Mouse (Mus musculus) right cerebral cortex, postnatal 36 days (tissue): ENCODE measurements around the gene Olfr354.

ENCODE experiments used
- DNase-seq, 2 experiments: peaks; one replicate each; pipeline ENCODE4 v3.0.0; 2022; ENCODE audit warnings: low spot score in 2 of 2, mixed read lengths in 1 of 2

Olfr354 gene

DNA sequence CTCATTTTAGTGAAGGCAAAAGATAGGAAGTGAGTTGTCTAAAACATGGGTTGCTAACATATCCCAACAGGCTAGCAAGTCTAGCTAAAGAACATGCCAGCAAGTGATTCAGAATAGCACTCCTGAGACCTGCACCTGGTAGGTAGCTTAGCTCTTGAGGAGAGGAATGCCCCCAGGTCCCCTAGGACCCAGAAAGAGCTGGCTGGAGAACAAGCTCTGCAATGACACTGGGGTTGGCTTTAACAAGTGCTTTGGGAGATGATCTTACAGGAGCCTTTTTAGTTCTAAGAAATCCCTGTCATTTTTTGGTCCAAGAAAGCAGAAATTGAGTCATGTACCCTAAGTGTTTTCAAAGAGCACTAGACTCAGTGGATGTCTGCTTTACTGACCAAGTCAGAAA is at the start of gene Olfr354:
Gene Olfr354 (plus strand): TSS at position 301 of the 400 bp plus-strand sequence.
- no peak for DNase-seq

DNA sequence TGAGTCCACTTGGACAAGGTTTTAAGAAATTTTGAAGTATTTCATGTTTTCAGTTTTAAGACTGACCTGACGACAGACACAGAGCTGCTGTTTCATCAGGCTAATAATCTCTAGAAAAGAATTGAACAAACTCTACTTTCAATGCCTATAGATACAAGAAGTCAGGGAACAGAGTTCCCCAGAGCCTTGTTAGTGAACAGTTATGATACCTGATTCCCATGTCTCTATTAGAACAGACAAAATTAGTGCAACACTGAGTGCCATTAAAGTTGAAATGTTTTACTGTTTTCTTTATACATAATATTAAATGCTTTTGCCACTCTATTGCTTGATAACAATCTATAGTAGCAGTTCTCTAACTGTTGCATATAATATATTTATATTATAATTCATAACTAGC is 42.9 kb upstream of the Olfr354 start, which contains the start of gene Olfr351:
Gene Olfr351 (minus strand): TSS at position 101 of the 400 bp plus-strand sequence.
- no peak for DNase-seq

DNA sequence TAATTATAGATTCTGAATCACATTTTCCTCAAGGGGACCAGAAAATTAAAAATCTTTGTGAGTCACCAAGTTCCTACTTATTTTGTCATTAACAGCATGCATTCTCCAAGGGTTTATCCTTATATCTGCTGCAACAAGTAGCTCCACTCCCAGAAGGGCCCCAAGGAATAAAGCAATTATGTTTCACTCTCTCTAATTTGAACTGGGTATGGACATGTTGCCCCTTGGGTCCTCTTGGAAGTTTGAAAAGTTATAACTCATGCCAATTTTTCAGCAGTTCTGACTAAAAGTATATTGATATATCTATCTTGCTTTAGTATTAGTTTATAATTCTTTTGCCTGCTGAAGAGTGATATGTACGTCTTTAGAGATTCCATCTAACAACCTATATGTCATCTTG is 37.3 kb upstream of the Olfr354 start, which contains the start of gene Olfr352:
Gene Olfr352 (plus strand): TSS at position 301 of the 400 bp plus-strand sequence.
- DNase-seq, result no peak

DNA sequence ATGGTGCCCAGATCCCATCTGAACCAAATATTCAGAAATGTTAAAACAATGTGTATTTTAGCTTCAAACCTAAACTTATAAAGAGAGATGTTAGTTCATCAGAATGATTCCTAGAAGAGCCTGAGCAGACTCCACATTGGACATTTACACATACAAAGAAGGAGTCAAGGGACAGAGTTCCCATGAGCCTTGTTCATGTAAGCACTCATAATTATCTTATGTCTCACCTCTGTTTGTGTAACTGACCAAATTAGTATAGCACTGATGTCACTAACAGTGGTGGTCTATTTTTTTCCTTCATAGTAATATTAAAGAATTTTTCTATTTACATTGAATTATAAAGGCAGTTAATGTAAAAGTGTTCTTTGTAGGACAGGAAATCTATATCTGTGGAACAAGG is 12.6 kb upstream of the Olfr354 start, which contains the start of gene Olfr353:
Gene Olfr353 (minus strand): TSS at position 101 of the 400 bp plus-strand sequence.
- DNase-seq, result no peak

DNA sequence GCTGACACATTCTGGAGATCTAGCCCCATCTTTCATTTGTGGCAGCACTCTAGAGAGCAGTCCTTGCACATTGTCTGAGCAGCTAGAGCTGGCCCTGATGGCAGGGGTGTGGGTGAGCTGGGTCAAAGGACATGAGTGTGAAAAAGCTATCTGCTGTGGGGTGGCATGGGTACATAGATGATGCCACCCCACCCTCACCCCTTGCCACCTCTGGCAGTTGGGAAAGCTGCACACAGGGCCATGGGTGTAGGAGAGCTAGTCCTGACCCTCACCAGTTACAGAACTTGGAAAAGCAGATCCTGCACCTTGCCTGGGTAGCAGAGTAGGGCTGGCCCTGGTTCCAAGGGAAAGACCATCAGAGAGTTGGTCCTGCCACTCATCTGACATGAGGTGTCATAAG is 8.4 kb upstream of the Olfr354 start:
- DNase-seq, result no peak

DNA sequence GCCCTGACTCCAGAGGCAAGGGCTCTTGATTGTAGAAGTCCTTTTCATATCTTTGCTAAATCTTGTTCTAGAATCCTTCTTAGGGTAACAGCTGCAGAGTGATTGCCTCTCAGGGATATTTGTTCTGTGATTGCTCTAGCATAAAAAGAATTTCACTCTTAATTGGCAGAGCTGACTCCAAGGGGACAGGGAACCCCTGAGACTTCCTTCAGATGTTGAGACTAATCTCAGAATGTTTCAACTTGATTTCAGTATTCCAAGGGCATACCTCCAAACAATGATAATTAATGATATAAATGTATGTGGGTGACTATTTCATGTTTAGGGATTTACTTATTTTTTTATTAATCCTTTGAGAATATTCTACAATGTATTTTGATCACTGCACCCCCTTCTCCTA is 23.3 kb downstream of the Olfr354 start, which contains the start of gene Olfr355:
Gene Olfr355 (minus strand): TSS at position 101 of the 400 bp plus-strand sequence.
- no peak for DNase-seq

DNA sequence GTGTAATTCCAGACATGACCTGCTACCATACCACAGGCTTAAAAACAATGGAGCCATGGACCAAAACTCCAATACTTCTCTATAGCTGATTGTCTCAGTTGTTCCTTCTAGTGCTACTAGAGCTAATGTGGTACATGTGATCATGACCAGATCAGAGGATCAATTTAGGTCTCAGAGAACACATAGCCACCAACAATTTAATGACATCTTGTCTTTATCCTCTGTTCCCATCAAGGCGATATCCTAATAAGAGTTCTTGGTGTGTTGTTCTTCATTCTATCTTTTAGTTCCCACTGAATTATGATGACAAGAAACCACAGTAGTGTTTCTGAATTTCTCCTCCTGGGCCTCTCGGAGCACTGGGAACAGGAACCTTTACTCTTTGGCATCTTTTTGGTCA is 31.3 kb downstream of the Olfr354 start, which contains the start of gene Olfr356:
Gene Olfr356 (plus strand): TSS at position 301 of the 400 bp plus-strand sequence.
- no peak for DNase-seq
